ENCODE assay signal across 14 mouse cellular contexts in the genomic region with DNA sequence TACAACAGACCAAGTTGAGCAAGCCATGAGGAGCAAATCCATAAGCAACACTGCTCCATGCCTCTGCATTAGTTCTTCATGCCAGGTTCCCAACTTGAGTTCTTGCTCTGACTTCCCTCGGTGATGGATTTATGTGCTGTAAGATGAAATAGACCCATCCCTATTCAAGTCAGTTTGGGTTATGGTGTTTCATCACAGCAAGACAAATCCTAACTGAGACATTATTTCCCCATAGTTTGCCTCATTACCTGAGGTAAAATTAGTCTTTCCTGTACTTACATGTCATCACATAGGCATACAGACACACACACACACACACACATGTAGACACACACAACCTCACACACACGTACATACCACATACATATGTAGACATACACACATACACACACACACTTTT.
"Had no signal": no experiment of that assay in that cellular context is flagged by ENCODE, and none has a peak within 500 bp of the region (broad histone marks: within the 10 kb centered on the region; RNA-seq: fewer than 3 reads in every experiment).

No protein-coding gene starts in this region.

- H3K4me1 ChIP-seq: lung, embryonic 15.5 days; megakaryocyte, embryonic 14.5 days; midbrain, embryonic 13.5 days; midbrain, embryonic 15.5 days; neural tube, embryonic 12.5 days; stomach, embryonic 15.5 days had no signal

- H3K4me3 ChIP-seq: lung, embryonic 15.5 days; megakaryocyte, embryonic 14.5 days; midbrain, embryonic 13.5 days; midbrain, embryonic 15.5 days; neural tube, embryonic 12.5 days; stomach, embryonic 15.5 days had no signal

- H3K27me3 ChIP-seq: lung, embryonic 15.5 days; megakaryocyte, embryonic 14.5 days; midbrain, embryonic 13.5 days; midbrain, embryonic 15.5 days; neural tube, embryonic 12.5 days; stomach, embryonic 15.5 days had no signal

- H3K4me2 ChIP-seq: lung, embryonic 15.5 days; midbrain, embryonic 11.5 days; midbrain, embryonic 13.5 days; midbrain, embryonic 15.5 days; neural tube, embryonic 12.5 days; stomach, embryonic 15.5 days had no signal

- H3K36me3 ChIP-seq: lung, embryonic 15.5 days; midbrain, embryonic 13.5 days; midbrain, embryonic 15.5 days; neural tube, embryonic 12.5 days; stomach, embryonic 15.5 days had no signal

- ATAC-seq: liver, postnatal 0 days; lung, postnatal 0 days; midbrain, embryonic 13.5 days; midbrain, embryonic 15.5 days had no signal

- H3K9me3 ChIP-seq: lung, embryonic 15.5 days; megakaryocyte, embryonic 14.5 days; midbrain, embryonic 13.5 days; midbrain, embryonic 15.5 days; neural tube, embryonic 12.5 days; stomach, embryonic 15.5 days had no signal

- DNase-seq: liver, postnatal 0 days; lung, adult 2 months; thymus, postnatal 14 days; thymus, postnatal 36 days had no signal

- H3K9ac ChIP-seq: liver, postnatal 0 days; lung, embryonic 15.5 days; midbrain, embryonic 13.5 days; midbrain, embryonic 15.5 days; neural tube, embryonic 12.5 days; stomach, embryonic 15.5 days had no signal

- H3K27ac ChIP-seq: lung, embryonic 15.5 days; macrophage; midbrain, embryonic 13.5 days; midbrain, embryonic 15.5 days; neural tube, embryonic 12.5 days; stomach, embryonic 15.5 days; stomach, postnatal 0 days had no signal
